Mouse (Mus musculus) thymus, postnatal 4 days (tissue): Measurements from ENCODE around the gene Tmppe.
A peak's percentile ranks its signal among the peaks of the same experiment; 100 is the strongest.

Experiments
- DNase-seq: peaks from one replicate; pipeline ENCODE4 v3.0.0; 2021

The Tmppe gene

DNA sequence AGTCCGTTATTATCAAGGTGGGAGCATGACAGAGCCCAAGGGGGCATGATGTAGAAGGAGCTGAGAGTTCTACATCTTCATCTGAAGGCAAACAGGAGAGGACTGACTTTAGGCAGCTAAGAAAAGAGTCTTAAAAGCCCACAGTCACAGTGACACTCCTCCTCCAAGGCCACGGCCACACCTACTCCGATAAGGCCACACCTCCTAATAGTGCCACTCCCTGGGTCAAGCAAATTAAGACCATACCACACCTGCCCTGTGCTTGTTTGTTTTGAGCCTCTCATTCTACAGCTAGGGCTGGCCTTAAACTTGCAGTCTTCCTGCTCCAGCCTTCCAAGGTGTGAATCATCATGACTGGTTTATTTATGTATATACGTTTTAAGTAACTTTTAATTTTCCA is 5.6 kb upstream of the Tmppe start:
- no peak for DNase-seq

DNA sequence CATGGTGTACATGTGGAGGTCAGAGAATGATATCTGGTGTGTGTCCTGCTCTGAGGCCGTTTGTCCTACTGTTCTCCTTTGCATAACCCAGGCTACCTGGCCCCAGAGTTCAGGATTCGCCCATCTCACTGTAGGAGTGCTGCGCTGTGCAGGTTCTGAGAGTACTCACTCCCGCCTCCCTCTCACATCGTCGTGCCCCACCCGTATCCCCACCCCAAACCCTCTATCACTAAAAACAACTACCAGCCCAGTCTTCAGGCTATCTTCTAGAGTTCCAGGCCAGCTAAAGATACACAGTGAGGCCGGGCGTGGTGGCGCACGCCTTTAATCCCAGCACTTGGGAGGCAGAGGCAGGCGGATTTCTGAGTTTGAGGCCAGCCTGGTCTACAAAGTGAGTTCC is 1.2 kb upstream of the Tmppe start:
- DNase-seq: no peak

DNA sequence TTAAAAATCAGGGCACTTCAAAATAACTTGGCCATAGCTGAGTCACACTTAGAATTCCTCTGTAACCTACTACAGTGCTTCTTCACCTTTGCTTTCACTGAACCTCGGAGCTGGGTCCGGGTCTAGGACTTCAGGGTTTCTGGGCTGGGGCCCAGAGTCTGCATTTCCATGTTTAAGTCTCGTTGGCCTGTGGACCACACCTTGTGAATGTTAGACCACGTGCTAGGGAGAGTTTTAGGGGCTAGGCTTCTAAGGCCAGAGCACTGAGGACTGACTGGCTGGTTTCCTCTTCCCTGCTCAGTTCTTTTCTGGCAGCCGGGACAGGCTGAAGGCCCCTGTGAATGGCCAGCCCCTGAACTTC is 337 bp upstream of the Tmppe start:
- DNase-seq: no peak

DNA sequence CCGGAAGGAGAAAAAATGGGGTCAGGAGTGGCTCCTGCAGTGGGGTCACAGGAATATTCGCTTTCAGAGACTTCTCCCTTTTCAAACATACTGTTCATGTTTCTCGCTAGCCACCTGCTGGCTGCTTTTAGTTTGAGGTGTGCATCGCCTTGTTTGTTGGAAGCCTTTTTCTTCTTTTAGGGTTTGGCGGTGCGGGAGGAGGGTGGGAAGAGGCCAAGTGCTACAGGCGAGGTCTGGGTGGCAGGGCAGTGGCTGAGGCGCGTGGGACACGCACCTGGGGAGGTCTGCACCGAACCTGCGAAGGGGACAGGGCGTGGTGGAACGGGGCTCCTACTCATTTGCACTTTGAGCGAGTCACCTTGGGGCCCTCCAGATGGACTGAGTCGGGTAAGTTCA is 778 bp downstream of the Tmppe start:
- peak; percentile 78 for DNase-seq

DNA sequence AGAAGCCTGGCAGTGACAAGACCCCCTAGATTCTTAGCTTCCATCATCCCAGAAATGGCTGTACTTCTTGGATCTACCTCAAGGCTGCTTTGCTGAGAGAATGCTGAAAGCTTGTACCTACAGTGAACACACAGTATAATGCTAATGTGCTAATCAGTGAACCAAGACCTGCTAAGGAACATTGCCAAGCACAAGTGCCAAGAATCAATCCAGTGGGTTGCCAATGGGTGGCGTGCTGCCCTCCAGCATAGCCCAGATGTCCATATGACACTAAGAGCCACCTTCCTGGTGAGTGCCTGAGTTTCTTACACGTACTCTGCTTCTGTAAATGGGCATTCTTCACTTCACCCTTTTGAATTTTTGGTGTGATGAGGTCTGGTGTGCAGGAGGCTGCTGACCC is 6.8 kb downstream of the Tmppe start:
- DNase-seq: no peak

DNA sequence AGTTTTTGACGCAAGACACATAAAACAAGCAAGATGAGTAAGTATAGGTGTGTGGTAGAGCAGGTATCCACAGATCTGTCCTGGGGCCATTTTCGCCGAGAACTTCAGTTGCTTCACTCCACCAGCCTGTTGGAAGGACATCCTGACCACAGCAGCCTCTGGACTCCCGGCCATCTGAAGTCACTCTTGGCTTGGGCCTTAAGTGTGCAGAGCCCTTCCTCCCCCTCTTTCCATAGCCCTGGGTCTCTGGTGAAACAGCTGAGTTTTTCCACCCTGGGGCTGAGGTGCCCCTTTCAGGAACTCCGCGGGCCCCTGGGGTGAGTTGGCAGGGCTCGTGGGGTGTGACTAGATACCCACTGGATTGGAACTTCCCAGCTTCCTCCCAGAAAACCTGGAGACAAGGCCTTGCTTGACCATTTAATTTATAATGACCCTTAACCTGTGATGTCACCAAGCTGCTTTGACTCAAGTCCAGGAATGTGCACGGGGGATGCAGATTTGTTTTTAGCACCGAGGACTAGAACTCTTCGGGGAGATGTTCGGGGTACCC is 9.5 kb downstream of the Tmppe start:
- DNase-seq: no peak

DNA sequence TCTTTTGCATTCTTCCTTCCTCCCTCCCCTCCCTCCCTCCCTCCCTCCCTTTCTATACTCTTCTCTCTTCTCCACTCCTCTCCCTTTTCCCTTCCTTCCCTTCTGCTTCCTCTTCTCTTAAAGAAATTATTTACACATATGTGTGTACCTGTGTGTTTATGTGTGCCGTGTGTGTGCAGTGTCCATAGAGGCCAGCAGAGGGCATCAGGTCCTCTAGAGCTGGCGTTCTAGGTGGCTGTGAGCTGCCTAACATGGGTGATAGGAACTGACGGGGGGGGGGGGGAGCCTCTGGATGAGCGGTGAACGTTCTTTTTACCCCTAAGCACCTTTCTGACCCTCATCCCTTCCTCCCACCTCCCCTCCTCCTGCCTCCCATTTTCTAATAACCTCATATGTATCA is 10.4 kb downstream of the Tmppe start:
- no peak for DNase-seq

DNA sequence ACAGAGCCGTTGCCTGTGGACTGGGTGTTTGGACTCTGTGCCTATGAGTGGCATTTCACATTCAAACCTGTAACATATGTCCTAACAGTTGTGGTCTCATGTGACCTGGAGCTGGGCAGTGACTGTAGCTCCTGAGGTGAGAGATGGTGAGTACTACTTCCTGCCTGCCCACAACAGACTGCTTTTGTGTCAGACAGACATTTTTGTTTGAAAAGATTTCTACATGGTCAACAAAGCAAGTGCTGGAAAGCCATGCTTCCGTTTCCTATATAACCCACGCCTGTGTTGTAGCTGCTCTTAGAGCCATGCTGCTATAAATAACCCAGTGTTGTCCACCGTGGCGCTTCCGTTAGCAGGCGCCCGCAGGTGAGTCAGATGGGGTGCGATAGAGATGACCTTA is 11.5 kb downstream of the Tmppe start:
- no peak for DNase-seq

DNA sequence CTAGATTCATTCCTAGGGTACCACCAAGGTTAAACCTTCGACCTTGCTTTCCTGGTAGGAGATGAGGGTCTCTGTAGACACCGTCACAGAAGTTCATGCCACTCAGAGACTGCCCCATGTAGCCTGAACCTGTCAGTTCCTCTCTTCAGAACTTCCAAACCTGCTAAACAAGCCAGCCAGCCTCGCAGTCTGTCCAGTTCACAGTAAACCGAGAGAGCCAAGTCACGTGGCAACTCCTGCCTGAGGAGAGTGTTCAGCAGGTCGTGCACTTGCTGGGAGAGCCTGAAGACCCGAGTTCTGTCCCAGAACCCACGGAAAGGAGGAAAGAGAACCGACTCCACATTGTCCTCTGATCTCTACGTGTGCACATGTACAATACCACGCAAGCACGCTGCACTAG is 13.0 kb downstream of the Tmppe start:
- DNase-seq: no peak

DNA sequence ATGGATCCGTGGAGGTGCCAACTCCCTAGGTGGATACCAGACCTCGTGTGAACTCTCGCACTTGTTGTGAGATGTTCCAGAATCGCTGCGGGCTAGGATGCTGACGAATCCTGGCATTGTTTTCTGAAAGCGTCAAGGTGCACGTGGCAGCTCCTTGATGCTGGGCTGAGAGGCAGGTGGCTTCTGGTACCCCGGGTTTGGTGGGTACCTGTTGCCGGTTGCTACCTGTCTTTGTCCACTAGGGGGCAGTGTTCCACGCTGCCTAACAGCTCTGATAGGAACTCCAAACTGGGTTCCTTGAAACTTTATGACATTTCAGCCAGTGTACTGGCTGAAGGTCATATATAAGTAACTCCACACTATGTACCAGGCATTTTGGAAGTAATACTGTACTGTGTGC is 14.8 kb downstream of the Tmppe start:
- peak; percentile 81 for DNase-seq

DNA sequence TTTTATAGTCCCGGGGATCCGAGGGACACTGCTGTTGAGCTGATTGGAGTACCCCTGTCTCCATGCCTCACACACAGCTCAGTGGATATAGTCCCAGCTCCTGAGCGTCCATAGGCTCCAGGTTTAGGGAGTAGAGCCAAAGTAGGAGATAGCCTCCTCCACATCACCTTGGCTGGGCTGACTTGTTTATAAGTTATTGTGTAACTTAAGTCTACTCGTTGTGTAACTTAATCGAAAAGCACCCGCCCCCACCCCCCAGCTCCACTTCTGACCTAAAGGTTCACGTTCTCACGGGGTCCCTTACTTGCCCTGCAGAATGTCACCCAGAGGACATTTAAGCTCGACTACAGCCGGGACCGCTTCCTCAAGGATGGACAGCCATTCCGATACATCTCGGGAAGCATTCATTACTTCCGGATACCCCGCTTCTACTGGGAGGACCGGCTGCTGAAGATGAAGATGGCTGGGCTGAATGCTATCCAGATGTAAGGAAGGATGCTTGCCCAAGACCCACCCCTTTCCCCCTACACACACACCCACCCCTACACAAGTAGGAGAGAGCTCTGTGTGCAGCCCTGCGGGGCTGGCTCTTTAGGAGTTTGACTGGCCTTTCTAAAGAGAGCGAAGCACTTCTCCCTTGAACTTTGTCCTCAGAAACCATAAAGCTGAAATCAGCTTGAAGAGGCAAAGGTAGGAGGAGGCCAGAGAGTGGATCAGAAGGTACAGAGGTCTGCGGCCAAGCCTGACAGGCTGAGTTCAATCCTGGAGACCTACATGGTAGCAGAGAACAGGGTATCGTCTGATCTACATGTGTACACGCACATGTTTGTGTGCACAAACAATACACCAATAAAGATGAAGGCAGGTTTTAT is 16.0 kb downstream of the Tmppe start:
- no peak for DNase-seq

DNA sequence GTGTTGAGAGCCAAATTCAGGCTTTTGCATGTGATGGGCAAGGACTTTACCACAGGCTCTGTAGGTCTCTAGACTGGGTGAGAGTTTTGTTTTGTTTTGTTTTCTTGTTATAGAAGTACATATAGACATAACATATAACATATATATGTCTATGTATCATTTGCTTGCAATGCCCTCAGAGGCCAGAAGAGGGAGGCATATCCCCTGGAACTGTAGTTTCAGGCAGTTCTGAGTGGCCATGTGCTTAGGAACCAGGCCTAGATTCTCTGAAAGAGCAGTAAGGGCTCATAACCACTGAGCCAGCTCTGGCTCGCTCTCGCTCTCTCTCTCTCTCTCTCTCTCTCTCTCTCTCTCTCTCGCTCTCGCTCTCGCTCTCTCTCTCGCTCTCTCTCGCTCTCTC is 17.3 kb downstream of the Tmppe start:
- peak; percentile 88 for DNase-seq

DNA sequence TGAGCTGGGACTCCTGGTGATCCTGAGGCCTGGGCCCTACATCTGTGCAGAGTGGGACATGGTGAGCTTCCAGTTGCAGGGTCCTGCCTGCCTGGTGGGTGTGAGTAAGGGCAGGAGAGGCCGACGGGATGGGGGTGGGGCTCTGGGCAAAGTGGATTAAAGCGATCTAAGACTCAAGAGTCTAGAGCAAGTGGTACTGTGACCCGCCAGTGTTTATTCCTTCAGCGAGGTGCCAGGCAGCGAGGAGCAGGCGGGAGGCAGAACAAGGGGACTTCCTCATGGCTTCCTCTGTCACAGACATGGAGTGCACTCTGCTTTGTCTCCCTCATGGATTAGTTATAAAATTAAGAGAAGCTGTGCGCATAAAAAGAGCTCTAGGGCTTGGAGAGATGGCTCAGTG is 19.5 kb downstream of the Tmppe start:
- DNase-seq: no peak

DNA sequence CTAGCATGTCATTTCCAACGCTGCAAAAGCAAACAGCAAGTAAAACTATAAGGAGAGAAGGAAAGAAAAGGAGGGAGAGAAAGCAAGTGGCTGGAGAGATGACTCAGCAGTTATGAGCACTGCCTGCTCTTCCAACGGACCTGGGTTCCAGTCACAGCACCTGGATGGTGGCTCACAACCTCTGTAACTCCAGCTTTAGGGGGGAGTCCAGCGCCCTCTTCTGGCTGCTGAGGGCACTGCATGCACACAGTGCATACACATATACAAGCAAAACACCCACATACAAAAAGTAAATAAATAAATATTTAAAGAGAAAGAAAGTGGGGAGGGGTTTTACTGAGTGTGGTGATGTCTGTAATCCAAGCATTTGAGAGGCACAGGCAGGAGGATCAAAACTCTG is 20.1 kb downstream of the Tmppe start:
- no peak for DNase-seq

DNA sequence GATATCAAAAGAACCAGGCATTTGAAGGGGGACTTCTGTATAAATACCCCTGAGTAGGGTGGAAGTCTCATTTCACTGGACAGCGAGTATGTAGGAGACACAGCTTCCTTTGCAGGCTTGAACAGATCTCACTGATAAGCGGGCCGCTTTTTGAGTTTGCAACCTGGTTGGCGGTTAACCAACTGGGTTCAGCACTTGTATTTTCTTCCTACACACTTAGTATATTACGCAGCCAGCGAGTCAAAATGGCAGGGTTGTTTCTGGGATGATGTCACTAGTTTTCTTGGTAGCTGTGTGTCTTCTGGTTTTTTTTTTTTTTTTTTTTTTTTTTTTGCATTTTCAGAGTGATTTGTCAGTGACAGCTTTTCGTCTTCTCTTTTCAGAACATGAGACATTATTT is 20.9 kb downstream of the Tmppe start:
- DNase-seq: no peak

DNA sequence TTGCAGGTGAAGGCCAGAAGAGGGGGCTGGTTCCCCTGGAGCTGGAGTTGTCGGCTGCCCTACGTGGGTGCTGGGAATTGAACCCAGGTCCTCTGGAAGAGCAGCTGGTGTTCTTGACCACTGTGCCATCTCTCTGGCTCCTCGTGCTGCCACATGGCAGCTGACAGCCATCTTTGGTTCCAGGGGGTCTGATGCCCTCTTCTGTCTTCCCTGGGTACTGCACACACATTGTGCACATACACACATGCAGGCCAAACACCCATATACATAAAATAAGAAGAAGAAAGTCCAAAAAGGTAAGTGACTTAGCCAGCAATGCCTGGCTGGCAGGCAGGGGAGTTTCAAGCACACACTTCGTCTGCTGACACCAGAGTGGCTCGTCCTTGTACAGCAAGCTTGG is 24.7 kb downstream of the Tmppe start:
- DNase-seq: no peak

DNA sequence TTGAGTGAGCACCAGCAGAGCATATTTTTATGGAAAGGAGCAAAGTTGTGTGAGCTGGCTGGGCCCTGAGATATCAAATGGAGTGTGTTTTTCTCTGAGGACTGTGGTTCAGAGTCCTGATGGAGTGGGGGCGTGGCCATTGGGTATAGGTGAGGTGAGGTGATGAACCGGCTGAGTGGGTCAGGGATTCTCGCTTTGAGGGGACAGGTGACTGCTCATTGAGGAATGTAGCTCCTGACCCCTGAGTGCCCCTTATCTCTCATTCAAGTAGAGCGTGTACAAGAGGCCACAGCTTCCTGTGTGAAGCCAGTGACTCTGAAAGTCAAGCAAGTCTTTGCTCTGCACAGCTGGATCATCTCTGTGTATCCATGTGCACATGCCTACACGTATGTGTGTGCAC is 25.3 kb downstream of the Tmppe start:
- peak; percentile 41 for DNase-seq

DNA sequence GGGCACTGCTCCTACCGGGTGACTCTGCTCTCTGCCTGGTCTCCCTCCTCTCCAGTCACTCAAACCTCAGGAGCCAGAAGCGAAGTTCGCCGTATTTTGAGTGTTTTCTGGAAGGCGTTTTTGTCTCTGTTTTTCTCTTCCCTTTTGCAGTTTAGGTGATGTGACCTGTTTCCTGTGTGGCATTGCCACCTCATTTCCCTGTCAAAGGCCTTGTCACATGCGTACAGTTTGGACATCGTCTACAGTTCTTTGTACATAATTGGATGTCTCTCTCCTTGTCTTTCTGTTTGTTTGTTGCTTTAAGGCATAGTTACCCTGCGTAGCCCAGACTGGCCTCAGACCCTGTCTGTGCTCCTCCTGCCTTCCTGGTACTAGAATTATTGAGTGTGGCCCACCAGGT is 26.5 kb downstream of the Tmppe start:
- no peak for DNase-seq

DNA sequence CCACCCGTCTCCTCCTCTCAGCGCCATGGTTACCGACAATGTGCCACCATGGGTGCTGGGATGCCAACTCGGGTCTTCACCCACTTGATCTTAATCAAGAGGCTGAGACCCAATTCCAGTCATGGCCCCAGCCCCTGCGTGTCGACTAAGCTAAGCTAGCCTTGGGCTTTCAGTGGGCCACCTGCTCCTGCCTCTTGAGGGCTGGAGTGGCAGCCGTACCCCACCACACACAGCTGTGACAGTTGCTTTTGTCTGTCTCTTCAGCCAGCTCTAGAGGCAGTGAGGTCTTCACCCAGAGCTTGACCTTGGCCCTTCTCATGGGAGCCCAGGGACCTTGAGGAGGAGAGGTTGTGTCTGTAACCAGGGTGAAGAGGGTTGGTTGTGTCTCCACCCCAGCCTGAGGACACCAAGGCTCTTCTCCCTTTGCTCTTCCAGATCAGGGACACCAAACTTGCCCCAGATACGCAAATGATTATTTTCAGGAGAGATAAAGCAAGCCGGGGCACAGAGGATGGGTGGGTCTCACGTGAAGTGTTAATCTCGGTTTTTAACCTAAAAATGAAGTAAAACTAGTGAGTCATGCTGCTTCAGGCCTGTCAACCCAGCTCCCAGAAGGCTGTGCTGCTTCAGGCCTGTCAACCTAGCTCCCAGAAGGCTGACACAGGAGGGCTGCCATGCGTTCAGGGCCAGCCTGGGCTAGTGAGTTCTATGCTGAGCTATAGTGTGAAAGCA is 27.4 kb downstream of the Tmppe start:
- no peak for DNase-seq

DNA sequence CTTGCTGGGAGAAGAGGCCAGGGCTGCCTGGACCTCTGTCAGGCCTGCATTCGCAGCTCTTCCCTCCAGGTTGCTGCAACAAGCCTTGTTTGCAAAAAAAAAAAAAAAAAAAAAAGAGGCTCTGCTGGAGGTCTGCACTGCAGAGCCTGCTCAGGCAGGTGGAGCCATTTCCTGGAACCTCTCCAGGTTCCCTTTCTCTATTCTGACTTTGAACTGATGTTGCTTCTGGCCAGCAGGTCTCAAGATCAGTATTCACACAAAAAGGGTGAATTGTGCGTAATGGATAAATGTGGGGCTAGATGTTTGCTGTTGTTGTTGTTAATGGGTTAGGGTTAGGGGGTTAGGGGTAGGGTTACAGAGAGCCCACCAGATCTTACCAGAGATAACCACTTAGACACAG is 34.8 kb downstream of the Tmppe start:
- peak; percentile 58 for DNase-seq

DNA sequence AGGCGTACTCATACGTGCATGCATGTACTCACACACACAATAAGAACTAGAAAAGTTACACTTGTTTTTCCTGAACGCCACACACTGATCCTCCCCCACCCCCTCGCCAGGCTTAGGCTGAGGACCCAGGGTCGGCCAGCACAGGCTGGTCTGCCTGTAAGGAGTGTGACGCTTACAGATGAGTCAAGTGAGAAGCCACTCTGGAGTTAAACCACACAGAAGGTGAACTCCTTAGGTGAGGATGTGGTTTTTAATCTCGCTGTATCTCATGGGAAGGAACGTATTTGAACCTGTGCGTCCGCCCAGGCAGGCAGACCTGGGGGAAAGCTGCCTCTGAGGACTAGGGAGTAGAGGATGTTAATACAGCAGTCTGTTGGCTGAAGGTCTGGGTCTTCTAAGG is 39.6 kb downstream of the Tmppe start:
- DNase-seq: peak; percentile 59

DNA sequence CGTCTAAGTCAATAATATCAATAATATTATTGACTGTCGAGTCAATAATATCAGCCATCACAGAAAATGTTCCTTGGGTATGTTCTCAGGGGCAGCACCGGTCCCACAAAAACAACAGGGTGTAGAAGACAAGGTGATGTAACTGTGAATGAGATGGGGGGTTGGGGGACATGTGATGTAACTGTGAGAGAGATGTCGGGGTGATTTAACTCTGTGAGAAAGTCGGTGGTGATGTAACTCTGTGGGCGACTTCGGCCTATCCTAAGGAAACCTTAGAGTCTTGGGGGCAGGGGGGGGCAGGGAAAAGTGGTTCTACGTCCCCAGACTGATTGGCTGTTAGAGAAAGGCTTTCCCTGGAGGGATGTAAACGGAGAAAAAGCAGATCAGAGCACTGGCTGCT is 41.3 kb downstream of the Tmppe start:
- no peak for DNase-seq

DNA sequence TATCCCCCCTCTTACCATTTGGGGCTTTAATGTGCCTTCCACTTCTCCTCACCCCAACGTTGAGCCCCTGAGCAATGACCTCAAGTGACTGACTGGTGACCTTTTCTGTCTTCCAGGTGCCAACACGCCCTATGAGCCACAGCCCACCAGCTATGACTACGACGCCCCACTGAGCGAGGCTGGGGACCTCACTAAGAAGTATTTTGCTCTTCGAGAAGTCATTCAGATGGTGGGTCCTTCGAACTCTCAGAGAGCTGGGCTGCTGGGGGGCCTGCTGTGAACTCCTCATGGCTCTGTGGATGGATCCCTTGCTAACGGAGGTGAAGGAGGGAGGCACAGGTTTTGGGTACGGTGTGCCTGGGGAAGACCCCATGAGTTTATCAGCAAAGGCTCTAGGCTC is 42.0 kb downstream of the Tmppe start:
- DNase-seq: peak; percentile 63

DNA sequence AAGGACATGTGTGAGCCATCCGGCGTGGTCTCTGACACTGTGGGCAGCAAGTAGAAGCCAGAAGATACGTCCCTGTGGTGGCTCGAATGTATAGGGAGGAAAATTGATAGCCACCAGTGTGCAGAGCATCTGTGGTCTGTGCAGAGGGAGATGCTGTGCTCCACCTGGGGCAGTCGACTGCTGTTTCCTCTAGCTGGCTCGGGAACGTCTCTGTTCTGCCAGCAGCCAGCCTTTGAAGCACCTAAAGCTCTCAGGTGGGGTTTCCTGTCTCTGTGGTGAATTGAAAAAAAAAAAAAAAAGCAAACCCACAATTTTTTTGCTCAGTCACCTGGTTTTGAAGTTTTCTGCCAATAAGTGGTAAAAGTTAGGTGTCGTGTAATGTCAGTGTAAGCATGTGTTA is 42.4 kb downstream of the Tmppe start:
- DNase-seq: peak; percentile 77
